Mouse (Mus musculus) embryonic facial prominence, embryonic 12.5 days (tissue): ENCODE measurements around the gene Wbp2nl. TPM values are rescaled to one million over a fixed set of nuclear protein-coding genes. Genes with fewer than 3 reads are reported as not detected.
"Not testable (repeated sequence)": the region's sequence is repeated elsewhere in the genome, so short reads cannot be mapped to it uniquely, and the experiment has no call there.

Experiments used
- ATAC-seq: fragments of 200-750 bp; cut with Nextera tagmentation; 2 replicates; pipeline ENCODE4 v1.8.0; 2017; ENCODE audit not compliant: insufficient number of reproducible peaks, insufficient read depth, low FRiP score, low TSS enrichment
- H3K27ac ChIP-seq: fragments of 300-500 bp; sonication (generic); 2 replicates; pipeline ENCODE4 v1.5.1; 2016; ENCODE audit warnings: mild to moderate bottlenecking
- H3K27me3 ChIP-seq: fragments of 300-500 bp; sonication (generic); 2 replicates; pipeline ENCODE4 v1.6.1; 2016; ENCODE audit warnings: mild to moderate bottlenecking, moderate library complexity
- H3K36me3 ChIP-seq: fragments of 300-500 bp; sonication (generic); 2 replicates; pipeline ENCODE4 v1.6.1; 2016; ENCODE audit warnings: mild to moderate bottlenecking
- H3K4me1 ChIP-seq: fragments of 300-500 bp; sonication (generic); 2 replicates; pipeline ENCODE4 v1.6.1; 2016
- H3K4me2 ChIP-seq: fragments of 300-500 bp; sonication (generic); replicated peaks from 2 replicates; pipeline ENCODE4 v1.6.1; 2016; ENCODE audit warnings: mild to moderate bottlenecking, moderate library complexity
- H3K4me3 ChIP-seq: fragments of 300-500 bp; sonication (generic); 2 replicates; pipeline ENCODE4 v1.5.1; 2016; ENCODE audit warnings: mild to moderate bottlenecking
- H3K9ac ChIP-seq: fragments of 300-500 bp; sonication (generic); 2 replicates; pipeline ENCODE4 v1.6.1; 2016; ENCODE audit warnings: mild to moderate bottlenecking, moderate library complexity
- H3K9me3 ChIP-seq: fragments of 300-500 bp; sonication (generic); 2 replicates; pipeline ENCODE4 v1.6.1; 2016; ENCODE audit warnings: mild to moderate bottlenecking, moderate library complexity
- WGBS: fragments of 180-500 bp; shearing (Covaris S2); methylation state at CpG from one replicate; pipeline ENCODE4 v1.1.7; 2016; 5-methylcytosine and 5-hydroxymethylcytosine counted together
- polyA plus RNA-seq: library from polyadenylated mRNA; unstranded; fragments of >200 nt; fragmentation: Nextera tagmentation; extraction: Ambion mirVana; gene quantifications from 2 replicates; pipeline ENCODE4 v1.2.1, GENCODE M21; 2016

Wbp2nl gene
- polyA plus RNA-seq, 1 experiment from 2014 or later = 0.12 TPM

DNA sequence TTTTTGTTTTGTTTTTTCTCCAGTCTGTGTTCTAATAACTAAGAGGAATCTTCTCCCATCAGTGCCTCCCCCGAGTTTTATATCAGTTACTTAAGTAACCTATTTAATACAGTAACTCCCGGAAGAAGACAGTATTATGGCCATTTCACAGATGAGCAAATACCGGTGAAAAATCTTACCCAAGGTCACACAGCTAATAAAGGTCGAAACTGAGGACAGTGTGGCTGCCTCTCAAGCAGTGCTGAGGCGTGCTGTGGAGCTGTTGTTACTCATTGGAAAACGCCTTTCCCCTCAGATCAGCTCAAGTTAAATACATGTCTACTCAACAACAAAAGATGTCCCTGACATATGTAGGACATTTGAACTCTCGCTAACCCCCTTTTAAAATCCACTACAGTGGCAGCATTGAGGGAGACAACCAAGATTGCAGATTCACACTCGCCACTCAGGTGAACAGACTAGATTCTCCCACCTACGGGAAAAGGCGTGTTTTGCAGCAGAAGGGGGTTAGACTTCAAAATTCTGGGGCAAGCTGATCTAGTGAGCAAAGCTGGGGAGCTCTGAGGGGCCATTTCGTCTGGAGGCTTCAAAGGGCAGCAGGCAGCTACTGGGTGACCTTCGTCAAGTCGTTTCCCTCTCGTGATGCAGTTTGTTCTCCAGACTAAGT is 54.5 kb downstream of the Wbp2nl start:
- peaks cover 30% of the 10 kb centered on the region for H3K36me3 ChIP-seq
- no peak for ATAC-seq
- peak overlapping the region; percentile 61 for H3K4me2 ChIP-seq
- H3K4me3 ChIP-seq = peak overlapping the region; percentile 92
- H3K27ac ChIP-seq = peak overlapping the region; percentile 82
- H3K4me1 ChIP-seq = peaks cover 6% of the 10 kb centered on the region
- H3K9ac ChIP-seq = peak overlapping the region; percentile 95
- no peaks in the 10 kb centered on the region for H3K27me3 ChIP-seq
- WGBS = 30% methylated on average over 14 of the region's 14 CpGs
- H3K9me3 ChIP-seq = no peaks in the 10 kb centered on the region

DNA sequence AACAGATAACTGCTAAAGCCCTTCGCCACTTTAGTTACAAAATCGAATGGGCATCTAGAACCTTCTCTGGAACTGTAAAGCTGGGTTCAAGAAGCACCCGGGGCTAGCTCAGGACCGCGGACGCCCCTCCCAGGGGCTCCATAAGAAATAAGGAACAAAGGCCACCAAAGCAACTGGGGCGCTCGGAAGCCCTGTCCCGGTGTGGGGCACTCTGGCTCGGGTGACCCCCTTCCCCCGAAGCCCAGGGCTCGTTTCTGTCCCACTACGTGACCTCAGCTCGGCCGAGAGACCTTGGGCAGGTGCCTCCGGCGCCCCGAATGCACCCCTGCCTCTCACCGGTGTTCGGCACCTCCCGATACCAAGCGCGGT is 55.0 kb downstream of the Wbp2nl start:
- Histone ChIP-seq H3K4me2 (peak overlapping the region; percentile 61), H3K9me3 (no peaks in the 10 kb centered on the region), H3K4me1 (peaks cover 6% of the 10 kb centered on the region), H3K4me3 (peak overlapping the region; percentile 92), H3K36me3 (peaks cover 25% of the 10 kb centered on the region), H3K27me3 (no peaks in the 10 kb centered on the region), H3K9ac (peak overlapping the region; percentile 95), H3K27ac (peak overlapping the region; percentile 82)
- ATAC-seq = peak; percentile 42
- WGBS = 1% methylated on average over 23 of the region's 23 CpGs

DNA sequence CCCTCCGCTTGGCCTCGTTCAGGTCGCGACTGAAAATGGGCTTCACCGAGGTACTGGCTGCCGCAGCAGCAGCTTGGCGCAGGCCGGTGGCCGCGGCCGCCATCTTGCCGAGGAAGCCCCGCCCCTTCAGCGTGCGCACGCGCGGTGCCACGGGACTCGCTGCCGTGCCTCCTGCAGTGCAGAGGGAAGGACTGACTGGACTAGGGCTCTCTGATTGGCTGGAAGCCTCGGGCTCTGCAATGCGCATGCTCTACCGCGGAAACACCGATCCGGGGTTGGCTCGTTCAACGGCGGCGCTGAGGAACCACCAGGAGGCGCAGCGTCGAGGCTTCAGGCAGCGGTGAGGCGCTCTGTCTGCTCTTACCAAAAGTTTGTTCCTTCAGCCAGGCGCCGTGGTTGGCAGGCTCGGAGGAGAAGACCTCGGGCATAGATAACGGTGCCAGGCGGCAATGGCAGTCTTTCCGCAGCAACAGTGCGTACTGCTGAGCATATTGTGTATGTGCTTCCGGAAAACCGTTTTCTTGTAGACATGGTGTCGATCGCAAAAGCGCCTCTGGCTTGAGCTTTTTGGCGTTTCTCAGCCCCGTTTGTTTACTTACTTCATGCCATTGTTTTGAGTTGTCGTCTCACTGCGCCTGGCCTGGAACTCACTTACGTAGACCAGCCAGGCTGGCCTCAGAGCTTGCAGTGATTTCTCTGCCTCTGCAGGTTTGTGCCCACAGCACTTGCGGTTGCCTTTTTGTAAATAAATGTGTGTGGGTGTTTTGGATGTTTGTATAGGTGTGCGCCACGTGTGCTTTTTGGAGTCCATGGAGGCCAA is 55.6 kb downstream of the Wbp2nl start, which contains the start of gene Ndufa6:
Gene Ndufa6 (minus strand): TSS at position 197 of the 820 bp plus-strand sequence.
- peaks cover 19% of the 10 kb centered on the region for H3K36me3 ChIP-seq
- WGBS = 2% methylated on average over 57 of the region's 57 CpGs
- H3K4me1 ChIP-seq = peaks cover 6% of the 10 kb centered on the region
- peak within 1 kb of the TSS; percentile 95 for H3K9ac ChIP-seq
- H3K4me2 ChIP-seq = peak within 1 kb of the TSS; percentile 61
- peak within 1 kb of the TSS; percentile 92 for H3K4me3 ChIP-seq
- H3K27me3 ChIP-seq = no peaks in the 10 kb centered on the region
- H3K9me3 ChIP-seq = no peaks in the 10 kb centered on the region
- H3K27ac ChIP-seq = peak within 1 kb of the TSS; percentile 82
- peak; percentile 98 for ATAC-seq

DNA sequence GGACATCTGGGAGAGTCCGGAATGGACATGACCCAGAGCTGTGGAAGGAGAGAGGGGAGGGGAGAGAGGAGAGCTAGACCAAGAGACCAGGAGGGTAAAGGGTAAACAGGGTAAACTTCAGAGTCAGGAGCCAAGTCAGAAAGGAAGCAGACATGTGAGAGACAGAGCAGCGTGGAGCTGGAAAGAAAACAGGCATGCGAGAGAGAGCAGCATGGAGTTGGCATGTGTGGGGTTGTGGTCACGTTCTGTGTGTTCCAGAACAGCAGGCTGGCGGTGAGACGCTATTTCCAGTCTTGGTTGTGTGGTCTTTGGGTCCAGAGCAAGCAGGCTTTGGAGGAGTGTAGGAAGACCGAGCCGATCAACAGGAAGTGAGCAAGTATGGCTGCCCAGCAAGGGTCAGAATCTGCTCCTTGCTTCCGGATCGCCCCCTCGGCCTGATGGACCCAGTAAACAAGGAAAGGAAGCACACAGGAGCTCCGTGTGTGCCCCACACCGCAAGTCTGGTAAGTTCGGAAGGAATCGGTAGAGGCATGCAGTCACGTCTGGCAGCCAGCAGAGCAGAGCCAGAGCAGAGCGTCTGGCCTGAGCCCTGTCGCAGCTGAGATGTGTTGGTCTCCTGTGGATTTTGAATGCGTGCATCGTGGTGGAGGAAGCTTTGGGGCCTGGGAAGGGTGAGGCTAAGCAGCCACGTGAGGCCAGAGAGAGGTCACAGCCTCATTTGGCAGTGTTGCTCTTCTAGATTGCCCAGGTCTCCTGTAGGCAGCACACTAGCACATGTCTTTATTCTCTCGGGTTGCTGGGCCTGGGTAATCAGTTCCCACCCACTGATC is 59.9 kb downstream of the Wbp2nl start:
- Histone ChIP-seq H3K9me3 (no peaks in the 10 kb centered on the region), H3K9ac (no peak overlapping the region), H3K36me3 (no peaks in the 10 kb centered on the region), H3K27ac (peak overlapping the region; percentile 36; the same call in 1 of the 2 replicates), H3K27me3 (no peaks in the 10 kb centered on the region), H3K4me1 (no peaks in the 10 kb centered on the region), H3K4me2 (no peak overlapping the region), H3K4me3 (no peak overlapping the region)
- 60% methylated on average over 22 of the region's 22 CpGs for WGBS
- no peak for ATAC-seq

DNA sequence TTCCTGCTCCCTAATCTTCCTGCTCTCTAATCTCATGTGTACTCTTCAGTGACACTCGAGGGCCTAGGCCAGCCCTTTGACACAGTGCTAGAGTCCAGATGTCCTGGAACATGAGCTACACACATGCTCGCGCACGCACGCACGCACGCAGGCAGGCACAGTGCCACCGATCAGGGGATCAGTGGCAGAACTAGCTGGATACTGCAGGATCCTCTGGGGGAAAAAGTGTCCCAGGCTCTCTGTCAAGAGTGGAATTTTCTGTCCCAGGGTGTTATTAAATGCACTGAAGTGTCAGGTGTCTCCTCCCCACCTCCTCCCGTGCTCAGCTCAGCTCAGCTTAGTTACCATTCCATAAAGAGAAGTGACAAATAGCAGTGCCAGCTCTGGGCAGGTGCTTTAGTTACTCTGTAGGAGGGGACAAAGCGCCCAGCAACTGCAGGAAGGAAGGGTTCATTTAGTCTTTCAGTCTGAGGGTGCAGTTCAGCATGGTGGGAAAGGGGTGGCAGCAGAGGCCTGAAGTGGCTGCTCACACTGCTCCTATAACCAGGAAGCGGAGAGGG is 62.8 kb downstream of the Wbp2nl start:
- Histone ChIP-seq H3K4me3 (no peak overlapping the region), H3K27me3 (no peaks in the 10 kb centered on the region), H3K36me3 (no peaks in the 10 kb centered on the region), H3K4me2 (no peak overlapping the region), H3K9ac (no peak overlapping the region), H3K9me3 (no peaks in the 10 kb centered on the region), H3K4me1 (no peaks in the 10 kb centered on the region), H3K27ac (0 out of 2 replicates have a peak overlapping the region, but pooled peaks have one; percentile 41)
- ATAC-seq = no peak
- WGBS = 66% methylated on average over 11 of the region's 11 CpGs

DNA sequence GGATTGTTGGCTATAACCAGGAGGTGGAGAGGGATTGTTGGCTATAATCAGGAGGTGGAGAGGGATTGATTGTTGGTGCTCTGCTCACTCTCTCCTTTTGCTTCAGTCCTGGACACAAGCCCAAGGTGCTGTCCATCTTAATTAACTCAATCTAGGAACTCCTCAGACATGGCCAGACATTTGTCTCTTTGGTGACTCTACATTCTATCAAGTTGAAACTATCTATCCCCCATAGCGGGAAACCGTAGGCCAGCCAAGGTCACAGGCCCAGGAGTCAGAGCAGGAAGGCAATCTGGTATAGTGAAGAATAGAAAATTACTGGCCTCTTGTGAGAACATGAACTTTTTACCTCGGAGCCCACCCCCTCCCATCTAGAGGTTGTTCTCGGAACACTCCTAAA is 63.5 kb downstream of the Wbp2nl start:
- WGBS = 78% methylated on average over 4 of the region's 4 CpGs
- no peak overlapping the region for H3K27ac ChIP-seq
- H3K9ac ChIP-seq = no peak overlapping the region
- H3K4me1 ChIP-seq = no peaks in the 10 kb centered on the region
- H3K27me3 ChIP-seq = no peaks in the 10 kb centered on the region
- no peak overlapping the region for H3K4me2 ChIP-seq
- no peak for ATAC-seq
- H3K4me3 ChIP-seq = no peak overlapping the region
- no peaks in the 10 kb centered on the region for H3K36me3 ChIP-seq
- no peaks in the 10 kb centered on the region for H3K9me3 ChIP-seq

DNA sequence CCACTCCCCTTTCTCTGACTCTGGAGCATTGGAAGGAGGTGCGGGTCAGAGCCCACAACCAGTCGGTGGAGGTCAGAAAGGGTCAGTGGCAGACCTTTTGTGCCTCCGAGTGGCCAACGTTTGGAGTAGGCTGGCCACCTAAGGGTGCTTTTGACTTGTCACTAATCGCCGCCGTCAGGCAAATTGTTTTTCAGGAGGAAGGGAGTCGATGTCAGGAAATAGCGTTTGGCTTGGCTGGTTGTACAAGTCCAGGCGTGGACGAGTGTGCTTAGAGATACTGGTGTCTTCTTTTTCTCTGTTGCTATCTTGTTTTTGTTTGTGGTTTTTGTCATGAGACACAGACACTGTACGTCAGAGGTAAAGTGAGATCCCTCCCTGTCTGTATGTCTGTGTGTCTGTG is 65.0 kb downstream of the Wbp2nl start:
- H3K9ac ChIP-seq, H3K27me3 ChIP-seq, ATAC-seq, H3K27ac ChIP-seq, H3K36me3 ChIP-seq, H3K4me3 ChIP-seq, H3K9me3 ChIP-seq, H3K4me1 ChIP-seq, H3K4me2 ChIP-seq: not testable (repeated sequence)
- WGBS = 71% methylated on average over 8 of the region's 12 CpGs

Other genes with a start within 250 kb of the Wbp2nl start
- 0.04 TPM in 1 of 2 replicates, not detected in the other for gene 4930407I10Rik, start 239.8 kb upstream of the Wbp2nl start, polyA plus RNA-seq
- 0.09 and 0.10 TPM in 2 replicates for gene Mei1, start 229.0 kb upstream of the Wbp2nl start, polyA plus RNA-seq
- gene Ccdc134, start 171.0 kb upstream of the Wbp2nl start, polyA plus RNA-seq = 26.2 and 27.0 TPM in 2 replicates
- 200 and 202 TPM in 2 replicates for gene Srebf2, start 151.8 kb upstream of the Wbp2nl start, polyA plus RNA-seq
- gene Shisa8, start 86.1 kb upstream of the Wbp2nl start, polyA plus RNA-seq = 0.75 and 0.79 TPM in 2 replicates
- 0.13 and 0.23 TPM in 2 replicates for gene Tnfrsf13c, start 74.6 kb upstream of the Wbp2nl start, polyA plus RNA-seq
- 68.8 and 71.0 TPM in 2 replicates for gene Cenpm, start 54.2 kb upstream of the Wbp2nl start, polyA plus RNA-seq
- 0.29 TPM in 1 of 2 replicates, not detected in the other for gene 1500009C09Rik, start 46.6 kb upstream of the Wbp2nl start, polyA plus RNA-seq
- 59.9 and 66.0 TPM in 2 replicates for gene Sept3, start 24.1 kb upstream of the Wbp2nl start, polyA plus RNA-seq
- 36.8 and 38.1 TPM in 2 replicates for gene Naga, start 40.0 kb downstream of the Wbp2nl start, polyA plus RNA-seq
- gene Pheta2, start 40.0 kb downstream of the Wbp2nl start, polyA plus RNA-seq = 10.3 and 11.2 TPM in 2 replicates
- gene Smdt1, start 40.0 kb downstream of the Wbp2nl start, polyA plus RNA-seq = 227 and 245 TPM in 2 replicates
- gene Ndufa6, start 55.4 kb downstream of the Wbp2nl start, polyA plus RNA-seq = 281 and 295 TPM in 2 replicates
- gene Cyp2d22, start 81.3 kb downstream of the Wbp2nl start, polyA plus RNA-seq = 10.6 and 10.9 TPM in 2 replicates
- not detected in 2 replicates for gene Cyp2d11, start 95.1 kb downstream of the Wbp2nl start, polyA plus RNA-seq
- gene Cyp2d10, start 108.2 kb downstream of the Wbp2nl start, polyA plus RNA-seq = not detected in 2 replicates
- not detected in 2 replicates for gene Cyp2d9, start 134.5 kb downstream of the Wbp2nl start, polyA plus RNA-seq